Mouse (Mus musculus): ENCODE data around the gene Olfr555. TPM values are rescaled to one million over a fixed set of nuclear protein-coding genes. Genes with fewer than 3 reads are reported as not detected.

The Olfr555 gene
- total and polyA plus RNA-seq, 3 experiments, result not detected

GRCm38 (mm10) chr7:102664599-102664998 lies 6.0 kb downstream of the Olfr555 start, which contains the start of gene Olfr556:
Gene Olfr556, plus strand, starts transcription at chr7:102664899.
- H3K27me3 ChIP-seq (ENCODE audit: control insufficient read depth, insufficient read depth, low read length), result no peaks in the 10 kb centered on the region
- no peak for DNase-seq
- no peak within 1 kb of the TSS for H3K27ac ChIP-seq
- no peaks in the 10 kb centered on the region for H3K79me2 ChIP-seq (replicated peaks; ENCODE audit: control insufficient read depth, insufficient read depth, low read length)
- no peak within 1 kb of the TSS for H3K4me3 ChIP-seq
- no peaks in the 10 kb centered on the region; the same call in 1 of the 2 replicates for H3K4me1 ChIP-seq (ENCODE audit: control insufficient read depth, insufficient read depth, low read length)
- intact Hi-C loops (cut with DNase I), result loop anchor here (10.0 kb wide), 1 partner anchor 90 kb away; the partner anchor contains the start of genes Olfr560 and Olfr78
- no peak within 1 kb of the TSS for H3K9ac ChIP-seq (ENCODE audit: low read depth, low read length)
- no peak for TF ChIP-seq POLR2A (IDR thresholded peaks at IDR 0.05; ENCODE audit: insufficient read depth, low read depth, low read length)
- no peak for TF ChIP-seq EP300 (IDR thresholded peaks at IDR 0.05; ENCODE audit: insufficient read depth, low read depth, low read length)
- TF ChIP-seq CTCF (IDR thresholded peaks at IDR 0.05), result no peak
- H3K36me3 ChIP-seq (ENCODE audit: control insufficient read depth, insufficient read depth, low read length), result no peaks in the 10 kb centered on the region
- WGBS, result 36% methylated on average over 3 of the region's 3 CpGs

GRCm38 (mm10) chr7:102665378-102665777 lies 6.8 kb downstream of the Olfr555 start:
- TF ChIP-seq EP300 (IDR thresholded peaks at IDR 0.05; ENCODE audit: insufficient read depth, low read depth, low read length), result no peak
- peak; percentile 77 for TF ChIP-seq CTCF (IDR thresholded peaks at IDR 0.05)
- intact Hi-C loops (cut with DNase I), result loop anchor here (10.0 kb wide), 1 partner anchor 89 kb away; the partner anchor contains the start of genes Olfr560 and Olfr78
- H3K4me1 ChIP-seq (ENCODE audit: control insufficient read depth, insufficient read depth, low read length), result no peaks in the 10 kb centered on the region; the same call in 1 of the 2 replicates
- no peaks in the 10 kb centered on the region for H3K79me2 ChIP-seq (replicated peaks; ENCODE audit: control insufficient read depth, insufficient read depth, low read length)
- no peak overlapping the region for H3K9ac ChIP-seq (ENCODE audit: low read depth, low read length)
- H3K4me3 ChIP-seq, result no peak overlapping the region
- H3K27me3 ChIP-seq (ENCODE audit: control insufficient read depth, insufficient read depth, low read length), result no peaks in the 10 kb centered on the region
- no peak for DNase-seq
- no peak overlapping the region for H3K27ac ChIP-seq
- WGBS, result 34% methylated on average over 2 of the region's 2 CpGs
- H3K36me3 ChIP-seq (ENCODE audit: control insufficient read depth, insufficient read depth, low read length), result no peaks in the 10 kb centered on the region

- H3K79me2 ChIP-seq (replicated peaks; ENCODE audit: control insufficient read depth, insufficient read depth, low read length), result no peaks in the 10 kb centered on the region
- H3K9ac ChIP-seq (ENCODE audit: low read depth, low read length), result no peak overlapping the region
- no peak overlapping the region for H3K27ac ChIP-seq
- 84% methylated on average over 2 of the region's 2 CpGs for WGBS
- DNase-seq, result no peak
- no peak overlapping the region for H3K4me3 ChIP-seq
- no peaks in the 10 kb centered on the region for H3K27me3 ChIP-seq (ENCODE audit: control insufficient read depth, insufficient read depth, low read length)
- intact Hi-C loops (cut with DNase I), result no loop called here
- H3K4me1 ChIP-seq (ENCODE audit: control insufficient read depth, insufficient read depth, low read length), result no peaks in the 10 kb centered on the region
- H3K36me3 ChIP-seq (ENCODE audit: control insufficient read depth, insufficient read depth, low read length), result peaks cover 3% of the 10 kb centered on the region
- TF ChIP-seq CTCF (IDR thresholded peaks at IDR 0.05) (no peak), EP300 (IDR thresholded peaks at IDR 0.05; ENCODE audit: insufficient read depth, low read depth, low read length) (no peak), POLR2A (IDR thresholded peaks at IDR 0.05; ENCODE audit: insufficient read depth, low read depth, low read length) (no peak)
Measured at GRCm38 (mm10) chr7:102676225-102676624, 17.6 kb downstream of the Olfr555 start.

- intact Hi-C loops (cut with DNase I), result no loop called here
- DNase-seq, result no peak
- Histone ChIP-seq H3K27me3 (ENCODE audit: control insufficient read depth, insufficient read depth, low read length) (no peaks in the 10 kb centered on the region), H3K9ac (ENCODE audit: low read depth, low read length) (no peak overlapping the region), H3K79me2 (replicated peaks; ENCODE audit: control insufficient read depth, insufficient read depth, low read length) (no peaks in the 10 kb centered on the region), H3K36me3 (ENCODE audit: control insufficient read depth, insufficient read depth, low read length) (peaks cover 3% of the 10 kb centered on the region), H3K27ac (no peak overlapping the region), H3K4me3 (no peak overlapping the region), H3K4me1 (ENCODE audit: control insufficient read depth, insufficient read depth, low read length) (no peaks in the 10 kb centered on the region)
- 65% methylated on average over 1 of the region's 1 CpGs for WGBS
- TF ChIP-seq CTCF (IDR thresholded peaks at IDR 0.05) (no peak), EP300 (IDR thresholded peaks at IDR 0.05; ENCODE audit: insufficient read depth, low read depth, low read length) (no peak), POLR2A (IDR thresholded peaks at IDR 0.05; ENCODE audit: insufficient read depth, low read depth, low read length) (no peak)
Measured at GRCm38 (mm10) chr7:102681916-102682315, 23.3 kb downstream of the Olfr555 start.

GRCm38 (mm10) chr7:102686944-102687501 lies 28.4 kb downstream of the Olfr555 start, which contains the start of gene Trim68:
Gene Trim68, minus strand, starts transcription at chr7:102687327.
- peak; percentile 89 to 94 for DNase-seq
- WGBS, result under 1% methylated on average over 40 of the region's 40 CpGs
- intact Hi-C loops (cut with DNase I), result loop anchor here (5.0 kb wide), 1 partner anchor 125 kb away; no protein-coding TSS in a partner anchor
- H3K27ac ChIP-seq, result peak within 1 kb of the TSS; percentile 84
- TF ChIP-seq EP300 (IDR thresholded peaks at IDR 0.05; ENCODE audit: insufficient read depth, low read depth, low read length) (no peak), POLR2A (IDR thresholded peaks at IDR 0.05; ENCODE audit: insufficient read depth, low read depth, low read length) (peak; percentile 64), CTCF (IDR thresholded peaks at IDR 0.05) (no peak)
- peak within 1 kb of the TSS; percentile 80 for H3K9ac ChIP-seq (ENCODE audit: low read depth, low read length)
- peaks cover 4% of the 10 kb centered on the region; the same call in 1 of the 2 replicates for H3K36me3 ChIP-seq (ENCODE audit: control insufficient read depth, insufficient read depth, low read length)
- no peaks in the 10 kb centered on the region for H3K4me1 ChIP-seq (ENCODE audit: control insufficient read depth, insufficient read depth, low read length)
- H3K27me3 ChIP-seq (ENCODE audit: control insufficient read depth, insufficient read depth, low read length), result no peaks in the 10 kb centered on the region
- H3K79me2 ChIP-seq (replicated peaks; ENCODE audit: control insufficient read depth, insufficient read depth, low read length), result no peaks in the 10 kb centered on the region
- H3K4me3 ChIP-seq, result peak within 1 kb of the TSS; percentile 63
